Mouse (Mus musculus): ENCODE data around the gene Clic1.

GRCm38 (mm10) chr17:35011440-35011839 lies 38.3 kb upstream of the Clic1 start:
- TF ChIP-seq GATA1 (IDR thresholded peaks at IDR 0.05; ENCODE audit: low read length) (no peak), TAL1 (IDR thresholded peaks at IDR 0.05; ENCODE audit: low read length) (no peak)
